Mouse (Mus musculus): ENCODE measurements around the gene Pank2.
"Not testable (repeated sequence)": the region's sequence is repeated elsewhere in the genome, so short reads cannot be mapped to it uniquely, and the experiment has no call there.

Pank2 gene

GRCm38 (mm10) chr2:131260544-131261307 is 1.6 kb upstream of the Pank2 start:
- DNase-seq (ENCODE audit: low spot score): no peak

DNA sequence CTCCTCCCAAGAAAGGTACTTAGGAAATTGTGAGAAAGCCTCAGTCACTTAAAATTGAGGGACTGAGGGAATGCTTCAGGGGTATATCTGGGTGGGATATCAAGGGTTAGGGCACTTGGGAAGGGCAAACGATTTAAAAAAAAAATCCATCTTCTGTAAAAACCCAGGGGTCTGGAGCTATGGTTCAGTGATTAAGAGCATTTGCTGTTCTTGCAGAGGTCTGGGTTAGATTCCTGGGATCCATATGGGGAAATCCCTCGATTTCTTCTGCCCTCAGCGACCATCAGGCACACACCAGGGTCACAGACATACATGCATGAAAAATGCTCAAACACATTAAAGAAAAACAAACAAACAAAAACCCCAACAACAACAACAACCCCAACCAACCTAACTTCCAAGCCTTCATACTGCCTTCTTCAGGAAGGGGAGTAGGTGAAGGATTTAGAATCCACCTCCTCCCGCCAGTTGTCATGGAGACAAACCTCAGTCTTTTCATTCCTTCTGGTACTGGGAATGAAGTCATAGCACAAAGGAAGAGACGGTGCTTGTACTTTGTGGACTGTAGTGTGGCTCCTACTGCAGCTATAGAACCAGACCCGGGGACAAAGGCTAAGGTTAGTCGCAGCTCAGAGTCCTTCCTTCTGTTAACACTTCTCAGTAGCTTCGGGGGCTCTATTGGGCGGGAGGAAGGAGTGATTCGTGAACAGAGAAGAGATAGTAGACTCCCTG is 648 bp upstream of the Pank2 start:
- no peak for DNase-seq (ENCODE audit: low spot score)

GRCm38 (mm10) chr2:131262680-131263670 is 680 bp downstream of the Pank2 start:
- no peak for DNase-seq (ENCODE audit: low spot score)

DNA sequence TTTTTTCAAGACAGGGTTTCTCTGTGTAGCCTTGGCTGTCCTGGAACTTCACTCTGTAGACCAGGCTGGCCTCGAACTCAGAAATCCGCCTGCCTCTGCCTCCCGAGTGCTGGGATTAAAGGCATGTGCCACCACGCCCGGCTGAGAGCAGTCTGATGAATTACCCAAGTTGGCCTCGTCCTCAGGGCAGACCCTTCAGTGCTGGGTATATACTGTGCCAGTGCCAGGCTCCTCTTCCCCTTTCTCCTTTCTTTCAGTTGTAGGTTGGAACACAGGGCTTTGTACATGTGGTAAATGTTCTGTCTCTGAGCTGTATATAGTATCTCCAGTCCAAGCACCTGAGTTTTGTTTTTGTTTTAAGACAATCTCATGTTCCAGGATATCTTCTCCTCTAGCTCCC is 1.7 kb downstream of the Pank2 start:
- DNase-seq (ENCODE audit: low spot score): no peak

DNA sequence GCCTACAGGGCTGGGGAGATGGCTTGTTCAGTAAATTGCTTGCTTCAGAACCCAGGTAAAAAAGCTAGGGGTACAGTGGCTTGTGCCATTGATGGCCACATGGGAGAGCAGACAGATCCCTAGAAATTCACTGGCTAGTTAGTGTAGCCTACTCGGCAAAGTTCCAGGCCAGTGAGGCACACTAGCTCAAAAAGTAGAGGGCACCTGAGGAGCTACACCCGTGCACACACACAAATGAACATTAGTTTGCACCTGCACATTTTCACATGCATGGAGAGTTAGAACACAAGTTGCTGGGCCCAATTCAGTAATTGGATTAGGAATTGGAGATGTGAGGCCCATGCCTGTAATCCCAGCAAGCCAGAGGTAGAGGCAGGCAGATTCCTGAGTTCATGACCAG is 2.8 kb downstream of the Pank2 start:
- DNase-seq (ENCODE audit: low spot score): no peak

DNA sequence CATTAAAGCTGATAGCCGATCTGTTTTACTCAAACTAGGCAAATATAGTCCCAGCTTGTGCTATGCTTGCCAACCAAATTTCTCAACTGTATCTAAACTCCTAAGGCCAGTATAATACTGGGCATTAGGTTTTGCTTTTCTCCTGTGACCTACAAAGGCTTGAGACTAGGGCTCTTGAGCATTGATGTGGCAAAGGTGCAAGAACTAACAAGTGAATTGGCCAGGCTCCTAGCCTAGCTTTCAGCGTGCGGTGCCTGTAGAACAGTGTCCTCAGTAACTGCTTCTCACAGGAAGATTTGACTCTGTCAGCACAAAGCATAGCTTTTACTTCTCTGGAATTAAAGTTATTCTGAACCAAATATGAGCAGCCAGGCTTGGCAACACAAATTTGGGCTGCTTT is 13.2 kb downstream of the Pank2 start:
- DNase-seq (ENCODE audit: low spot score): no peak

DNA sequence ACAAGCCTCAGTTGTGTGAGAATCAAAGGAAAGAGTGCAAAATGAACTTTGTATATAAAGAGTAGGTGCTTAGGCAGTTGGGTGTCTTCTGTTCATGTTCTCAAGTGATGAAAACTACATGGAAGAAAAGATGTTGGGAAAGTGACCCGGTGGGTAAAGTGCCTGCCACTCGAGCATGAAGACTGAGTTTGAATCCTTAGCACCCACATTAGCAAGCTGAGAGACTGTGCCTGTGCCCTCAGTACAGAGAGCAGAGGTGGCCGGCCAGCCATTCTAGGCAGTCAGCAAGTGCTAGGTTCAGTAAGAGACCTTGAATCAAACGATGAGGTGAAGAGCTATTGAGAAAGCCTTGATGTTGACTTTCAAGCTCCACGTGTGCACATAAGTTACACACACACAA is 14.4 kb downstream of the Pank2 start:
- DNase-seq (ENCODE audit: low spot score): no peak

DNA sequence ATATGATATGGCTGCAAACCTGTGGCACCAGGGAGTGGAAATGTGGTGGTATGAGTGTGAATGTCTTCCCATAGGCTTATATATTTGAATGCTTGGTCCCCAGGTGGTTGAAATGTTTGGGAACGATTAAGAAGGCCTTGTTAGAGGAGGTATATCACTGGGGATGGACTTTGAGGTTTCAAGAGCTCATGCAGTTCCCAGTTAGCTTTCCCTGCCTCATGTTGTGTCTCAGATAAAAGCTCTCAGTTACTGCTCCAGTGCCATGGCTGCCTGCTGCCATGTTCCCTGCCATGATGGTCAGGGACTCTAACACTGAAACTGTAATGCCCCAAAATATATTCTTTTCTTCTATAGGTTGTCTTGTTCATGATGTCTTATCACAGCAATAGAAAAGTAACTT is 19.3 kb downstream of the Pank2 start:
- no peak for DNase-seq (ENCODE audit: low spot score)

- DNase-seq (ENCODE audit: low spot score): no peak
Measured at GRCm38 (mm10) chr2:131286276-131286675, 24.0 kb downstream of the Pank2 start.

DNA sequence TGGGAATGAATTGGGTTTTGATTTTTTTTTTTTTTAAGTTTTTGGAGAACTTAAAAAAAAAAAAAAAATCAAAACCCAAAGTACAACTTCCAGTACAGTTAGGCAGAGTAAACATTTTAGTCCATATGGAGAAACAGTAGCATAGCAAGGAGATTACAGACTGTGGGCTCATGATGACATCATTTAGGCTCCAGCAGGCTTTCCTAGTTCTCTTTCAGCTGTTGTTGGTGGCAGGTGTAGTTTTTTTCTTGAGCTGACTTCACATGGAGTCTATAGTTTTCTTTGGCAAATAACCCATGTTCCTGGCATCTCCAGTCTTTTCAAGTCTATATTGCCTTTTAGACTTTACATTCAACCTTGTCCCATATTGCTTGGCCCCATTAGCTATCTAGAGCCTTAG is 28.4 kb downstream of the Pank2 start:
- no peak for DNase-seq (ENCODE audit: low spot score)

- no peak for DNase-seq (ENCODE audit: low spot score)
Measured at GRCm38 (mm10) chr2:131296746-131297261, 34.5 kb downstream of the Pank2 start.

DNA sequence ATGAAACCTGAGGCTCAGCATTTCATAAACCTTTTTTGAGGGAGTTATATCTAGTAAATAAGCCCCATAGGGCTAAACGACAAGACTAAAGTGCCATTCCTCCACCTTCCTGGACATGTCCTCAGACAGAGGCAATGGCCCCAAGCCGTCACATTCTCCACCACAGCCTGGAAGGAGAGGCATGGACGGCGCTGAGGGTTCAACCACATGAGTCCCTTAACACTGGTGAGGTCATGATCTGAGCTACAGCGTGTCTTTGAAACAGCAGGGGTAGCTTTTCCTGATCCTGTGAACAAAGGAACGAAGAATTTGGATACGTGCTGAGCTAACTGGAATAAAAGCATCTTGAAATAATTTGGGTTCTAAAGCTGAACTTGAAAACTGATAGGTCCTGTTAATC is 36.4 kb downstream of the Pank2 start:
- not testable (repeated sequence) for DNase-seq (ENCODE audit: low spot score)

DNA sequence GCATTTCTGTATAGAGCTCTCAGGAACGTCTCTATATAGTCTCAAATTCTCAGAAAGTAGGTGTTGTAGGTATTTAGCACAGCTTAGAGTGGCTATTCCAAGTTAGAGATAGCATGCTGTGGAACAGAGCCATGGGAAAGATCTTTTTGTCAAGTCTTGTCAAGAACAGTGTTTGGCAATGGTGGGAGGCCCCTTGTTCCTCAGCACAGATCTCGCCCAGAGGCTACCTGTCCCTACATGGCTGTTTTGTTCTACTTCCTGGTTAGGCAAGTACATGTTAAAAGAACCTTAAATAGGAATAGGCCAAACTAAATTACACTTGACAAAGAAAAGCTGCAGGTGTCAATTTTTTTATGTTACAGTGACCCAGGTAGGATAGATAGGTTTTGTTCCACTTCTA is 38.2 kb downstream of the Pank2 start:
- no peak for DNase-seq (ENCODE audit: low spot score)

GRCm38 (mm10) chr2:131301635-131302034 is 39.3 kb downstream of the Pank2 start:
- no peak for DNase-seq (ENCODE audit: low spot score)

DNA sequence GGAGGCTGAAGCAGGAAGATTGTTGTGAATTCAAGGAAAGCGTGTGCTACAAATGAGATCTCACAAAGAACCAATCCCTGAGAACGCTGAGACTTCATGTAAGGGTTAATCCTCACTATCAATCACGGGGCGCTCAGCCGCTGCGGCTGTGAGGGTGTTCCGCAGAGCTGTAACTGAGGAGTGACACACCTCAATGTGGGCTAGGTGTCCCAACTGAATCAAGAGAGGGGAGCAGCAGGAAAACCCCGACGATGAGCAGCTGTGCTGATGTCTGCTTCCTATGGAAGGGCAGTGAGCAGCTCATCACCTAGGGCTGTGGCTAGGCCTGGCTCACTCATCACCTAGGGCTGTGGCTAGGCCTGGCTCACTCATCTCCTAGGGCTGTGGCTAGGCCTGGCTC is 42.2 kb downstream of the Pank2 start:
- DNase-seq (ENCODE audit: low spot score): no peak

DNA sequence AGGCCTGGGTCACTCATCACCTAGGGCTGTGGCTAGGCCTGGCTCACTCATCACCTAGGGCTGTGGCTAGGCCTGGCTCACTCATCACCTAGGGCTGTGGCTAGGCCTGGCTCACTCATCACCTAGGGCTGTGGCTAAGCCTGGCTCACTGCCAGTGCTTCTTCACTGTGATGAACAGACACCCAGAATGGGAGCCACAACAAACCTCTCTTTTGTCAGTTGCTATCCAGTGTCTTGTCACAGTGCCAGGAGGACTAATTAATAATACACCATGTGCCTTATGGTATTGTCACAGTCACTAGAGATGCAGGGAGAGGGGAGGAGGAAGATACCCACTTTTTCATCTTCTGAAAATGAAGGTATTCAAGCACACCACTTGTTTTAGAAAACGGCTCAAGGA is 42.9 kb downstream of the Pank2 start:
- DNase-seq (ENCODE audit: low spot score): not testable (repeated sequence)

DNA sequence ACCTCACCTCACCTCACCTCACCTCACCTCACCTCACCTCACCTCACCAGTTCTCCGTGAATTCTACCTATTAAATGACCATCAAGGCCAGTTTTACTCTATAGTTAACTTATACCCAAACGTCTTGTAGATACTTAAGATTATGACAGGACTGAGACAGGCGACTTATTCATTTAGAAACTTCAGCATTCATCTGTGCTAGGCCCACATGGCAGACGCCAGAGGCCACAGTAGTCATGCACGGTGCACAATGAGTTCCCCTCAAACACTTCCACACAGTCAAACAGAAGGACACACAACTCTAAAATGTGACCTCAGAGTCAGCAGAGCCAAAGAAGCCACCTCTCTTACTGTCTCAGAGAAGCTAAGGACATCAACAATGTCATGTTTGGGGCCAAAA is 45.1 kb downstream of the Pank2 start:
- no peak for DNase-seq (ENCODE audit: low spot score)

DNA sequence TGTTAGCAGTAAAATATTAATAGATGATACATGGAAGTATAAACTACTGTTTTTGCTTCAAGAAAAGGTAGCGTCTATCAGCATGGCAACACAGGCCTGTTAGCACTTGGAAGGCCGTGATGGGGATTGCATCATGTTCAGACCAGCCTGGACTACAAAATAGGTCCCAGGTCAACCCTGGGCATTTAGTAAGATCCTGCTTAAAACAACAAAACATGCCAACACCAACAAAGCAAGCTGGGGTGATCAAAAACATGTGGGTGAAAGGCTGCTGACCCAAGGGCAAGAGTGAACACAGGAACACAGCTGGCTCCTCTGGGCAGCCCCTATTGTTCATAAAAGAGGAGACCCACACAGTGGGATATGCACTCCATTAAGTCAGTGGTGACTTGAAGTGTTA is 45.5 kb downstream of the Pank2 start:
- no peak for DNase-seq (ENCODE audit: low spot score)

DNA sequence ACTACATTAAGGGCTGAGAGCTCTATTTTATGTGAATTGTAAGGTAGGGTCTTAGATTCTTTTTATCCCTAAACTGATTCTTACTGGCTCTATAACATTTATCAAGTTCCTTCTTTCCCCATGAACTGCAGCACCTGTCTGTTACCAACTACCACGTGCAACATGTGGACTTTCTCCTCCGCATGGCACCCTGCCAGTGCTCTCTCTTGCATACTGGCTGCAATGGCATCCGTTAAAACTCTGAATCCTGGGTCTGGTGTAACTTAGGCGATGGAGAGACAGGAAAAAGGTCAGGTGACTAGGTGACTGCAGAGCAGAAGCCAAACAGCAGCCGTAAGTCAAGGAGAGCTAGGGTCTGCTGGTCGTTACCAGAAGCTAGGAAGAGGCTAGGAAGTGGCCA is 47.0 kb downstream of the Pank2 start:
- DNase-seq (ENCODE audit: low spot score): no peak

DNA sequence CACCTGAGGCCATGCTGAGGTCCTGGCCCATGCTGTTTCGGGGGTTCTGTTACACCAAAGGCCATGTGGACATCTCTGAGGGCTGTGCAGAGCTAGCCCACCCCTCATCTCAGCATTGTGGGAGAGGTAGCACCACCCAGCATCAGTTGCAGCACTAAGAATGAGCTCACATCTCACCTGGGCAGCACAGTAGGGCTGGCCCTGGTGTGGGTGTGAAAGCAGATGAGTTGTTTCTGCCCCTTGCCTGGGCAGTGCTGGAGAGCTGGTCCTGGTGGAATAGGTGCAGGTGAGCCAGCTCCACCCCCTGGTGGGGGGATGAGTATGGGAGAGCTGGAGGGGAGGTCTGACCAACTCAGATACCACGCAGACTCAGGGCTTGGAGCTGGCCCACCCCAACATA is 53.9 kb downstream of the Pank2 start:
- no peak for DNase-seq (ENCODE audit: low spot score)

GRCm38 (mm10) chr2:131319401-131319800 is 57.1 kb downstream of the Pank2 start:
- no peak for DNase-seq (ENCODE audit: low spot score)

DNA sequence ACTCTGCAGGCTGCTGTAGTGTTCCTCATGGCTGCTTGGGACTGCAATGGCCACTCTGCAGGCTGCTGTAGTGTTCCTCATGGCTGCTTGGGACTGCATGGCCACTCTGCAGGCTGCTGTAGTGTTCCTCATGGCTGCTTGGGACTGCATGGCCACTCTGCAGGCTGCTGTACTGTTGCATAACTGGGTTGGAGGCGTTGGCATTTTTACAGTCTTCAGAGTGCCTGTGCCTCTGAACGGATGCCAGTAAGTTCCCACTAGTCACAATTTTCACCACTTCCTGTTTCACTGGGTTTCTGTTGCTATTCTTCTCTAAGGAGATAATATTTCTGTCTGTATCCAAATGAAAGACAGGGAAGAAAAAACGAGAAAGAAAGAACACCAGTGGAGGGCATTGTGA is 58.9 kb downstream of the Pank2 start:
- DNase-seq (ENCODE audit: low spot score): not testable (repeated sequence)
